Mouse (Mus musculus) mammary gland, adult 2 months (tissue): ENCODE data around the gene Ulk3. TPM values are rescaled to one million over a fixed set of nuclear protein-coding genes. Genes with fewer than 3 reads are reported as not detected.

Experiments
- polyA plus RNA-seq: library from polyadenylated mRNA; depleted of rRNA; stranded (reverse); fragments of >200 nt; gene quantifications from 2 replicates; pipeline ENCODE4 v1.2.3, GENCODE M21; 2012; ENCODE audit warnings: low replicate concordance; rRNA removed

The Ulk3 gene
- polyA plus RNA-seq = 38.7 and 43.9 TPM in 2 replicates

GRCm38 (mm10) chr9:57589224-57590126 is at the start of gene Ulk3:
TSS of gene Ulk3 (plus strand) at chr9:57589452.

GRCm38 (mm10) chr9:57552139-57552887 is 36.9 kb upstream of the Ulk3 start, which contains the start of gene Mpi:
TSS of gene Mpi (minus strand) at chr9:57552763.

GRCm38 (mm10) chr9:57560861-57561710 is 28.2 kb upstream of the Ulk3 start, which contains the start of gene Scamp2:
TSS of gene Scamp2 (plus strand) at chr9:57560943.

GRCm38 (mm10) chr9:57606139-57606851 is 17.0 kb downstream of the Ulk3 start, which contains the start of gene Cplx3:
TSS of gene Cplx3 (minus strand) at chr9:57606281.

GRCm38 (mm10) chr9:57620674-57621073 is 31.4 kb downstream of the Ulk3 start, which contains the start of gene Lman1l:
TSS of gene Lman1l (minus strand) at chr9:57620774.

Other genes starting within 250 kb of the Ulk3 start
- gene Ppcdc, start 149.3 kb upstream of the Ulk3 start, polyA plus RNA-seq = 45.4 and 59.9 TPM in 2 replicates
- gene Scamp5, start 121.4 kb upstream of the Ulk3 start, polyA plus RNA-seq = 24.2 and 33.0 TPM in 2 replicates
- gene Rpp25, start 85.4 kb upstream of the Ulk3 start, polyA plus RNA-seq = 0.88 and 1.3 TPM in 2 replicates
- 532 and 565 TPM in 2 replicates for gene Cox5a, start 68.2 kb upstream of the Ulk3 start, polyA plus RNA-seq
- gene Fam219b, start 51.9 kb upstream of the Ulk3 start, polyA plus RNA-seq = 6.0 and 28.5 TPM in 2 replicates
- gene Mpi, start 36.7 kb upstream of the Ulk3 start, polyA plus RNA-seq = 27.1 and 70.1 TPM in 2 replicates
- 119 and 132 TPM in 2 replicates for gene Scamp2, start 28.5 kb upstream of the Ulk3 start, polyA plus RNA-seq
- gene Cplx3, start 16.8 kb downstream of the Ulk3 start, polyA plus RNA-seq = not detected in 2 replicates
- gene Lman1l, start 31.3 kb downstream of the Ulk3 start, polyA plus RNA-seq = 0.26 and 0.37 TPM in 2 replicates
- gene Csk, start 64.2 kb downstream of the Ulk3 start, polyA plus RNA-seq = 70.4 and 149 TPM in 2 replicates
- gene Cyp1a2, start 94.3 kb downstream of the Ulk3 start, polyA plus RNA-seq = 3.1 TPM in 1 of 2 replicates, not detected in the other
- 0.69 and 1.1 TPM in 2 replicates for gene Cyp1a1, start 98.5 kb downstream of the Ulk3 start, polyA plus RNA-seq
- 11.0 and 14.9 TPM in 2 replicates for gene Edc3, start 119.1 kb downstream of the Ulk3 start, polyA plus RNA-seq
- 82.5 and 138 TPM in 2 replicates for gene Clk3, start 176.4 kb downstream of the Ulk3 start, polyA plus RNA-seq
- 18.6 and 25.9 TPM in 2 replicates for gene Arid3b, start 247.3 kb downstream of the Ulk3 start, polyA plus RNA-seq